Mouse (Mus musculus): ENCODE results near the gene Dnah9. TPM values are rescaled to one million over a fixed set of nuclear protein-coding genes. Genes with fewer than 3 reads are reported as not detected.

The Dnah9 gene
- polyA plus RNA-seq, 1 experiment from 2014 or later: 2.6 TPM

DNA sequence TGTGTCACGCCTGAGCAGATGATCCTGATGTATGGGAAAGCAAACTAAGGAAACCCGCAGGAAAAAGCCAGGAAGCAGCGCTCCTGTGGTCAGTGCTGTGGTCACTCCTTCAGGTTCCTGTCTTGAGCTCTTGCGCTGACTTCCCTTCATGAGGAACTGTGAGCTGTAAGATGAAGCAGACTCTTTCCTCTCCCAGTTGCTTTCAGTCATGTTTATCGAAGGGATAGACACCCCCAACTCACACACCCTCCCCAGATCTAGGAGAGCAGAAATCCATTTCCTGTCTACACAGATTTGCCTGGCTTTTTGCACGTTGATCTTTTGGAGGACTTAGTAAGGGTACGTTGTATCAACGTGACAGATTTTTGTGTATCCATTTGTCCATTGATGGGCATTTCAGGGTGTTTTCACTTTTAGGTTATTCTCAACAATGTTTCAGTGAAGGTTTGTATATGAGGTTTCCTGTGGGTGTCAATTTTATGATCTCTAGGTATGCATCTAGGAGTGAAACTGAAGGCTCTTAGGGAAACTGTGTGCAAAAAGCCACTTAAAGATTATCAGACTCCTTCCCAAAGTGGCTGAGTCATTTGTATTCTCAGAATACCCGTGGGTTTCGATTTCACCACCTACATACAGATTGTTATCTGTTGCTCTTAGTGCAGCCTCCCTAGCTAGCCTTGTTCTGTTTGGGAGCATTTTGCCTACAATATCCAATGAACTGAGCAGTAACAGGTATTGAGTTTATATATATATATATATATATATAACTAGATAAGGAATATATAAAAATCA, 373.7 kb downstream of the Dnah9 start:
- no peaks in the 10 kb centered on the region for H3K4me1 ChIP-seq (ENCODE audit: control insufficient read depth, insufficient read depth, low read length)
- ATAC-seq: no peak

GRCm38 (mm10) chr11:65788154-65788553, 380.2 kb downstream of the Dnah9 start, which contains the start of gene Map2k4:
Gene Map2k4, minus strand, starts transcription at chr11:65788297.
- Histone ChIP-seq H3K27me3 (ENCODE audit: control insufficient read depth, insufficient read depth, low read depth, low read length) (no peaks in the 10 kb centered on the region), H3K27ac (ENCODE audit: low read length) (peak within 1 kb of the TSS; percentile 92), H3K36me3 (ENCODE audit: control insufficient read depth, insufficient read depth, low read length) (no peaks in the 10 kb centered on the region), H3K9me3 (replicated peaks; ENCODE audit: control insufficient read depth, low read length, poor library complexity, severe bottlenecking) (no peaks in the 10 kb centered on the region), H3K9ac (ENCODE audit: low read depth, low read length) (peak within 1 kb of the TSS; percentile 99), H3K4me3 (ENCODE audit: low read depth, low read length) (peak within 1 kb of the TSS; percentile 98), H3K4me2 (ENCODE audit: low read length) (peak within 1 kb of the TSS; percentile 90), H3K4me1 (ENCODE audit: control insufficient read depth, insufficient read depth, low read length) (peaks cover 13% of the 10 kb centered on the region)
- 3% methylated on average over 34 of the region's 36 CpGs for WGBS
- ATAC-seq: peak; percentile 99

More for the DNA sequence above, 373.7 kb downstream of the Dnah9 start:
- Histone ChIP-seq H3K9ac (ENCODE audit: low read depth, low read length) (no peak overlapping the region), H3K36me3 (ENCODE audit: control insufficient read depth, insufficient read depth, low read length) (no peaks in the 10 kb centered on the region), H3K27ac (ENCODE audit: low read length) (no peak overlapping the region), H3K9me3 (replicated peaks; ENCODE audit: control insufficient read depth, low read length, poor library complexity, severe bottlenecking) (no peaks in the 10 kb centered on the region), H3K4me3 (ENCODE audit: low read depth, low read length) (no peak overlapping the region), H3K27me3 (ENCODE audit: control insufficient read depth, insufficient read depth, low read depth, low read length) (no peaks in the 10 kb centered on the region), H3K4me2 (ENCODE audit: low read length) (no peak overlapping the region)
- 83% methylated on average over 10 of the region's 10 CpGs for whole genome bisulfite sequencing

- Histone ChIP-seq H3K9ac (ENCODE audit: low read depth, low read length) (peak overlapping the region; percentile 99), H3K27me3 (ENCODE audit: control insufficient read depth, insufficient read depth, low read depth, low read length) (no peaks in the 10 kb centered on the region), H3K4me1 (ENCODE audit: control insufficient read depth, insufficient read depth, low read length) (peaks cover 13% of the 10 kb centered on the region), H3K4me2 (ENCODE audit: low read length) (peak overlapping the region; percentile 90), H3K4me3 (ENCODE audit: low read depth, low read length) (peak overlapping the region; percentile 98), H3K27ac (ENCODE audit: low read length) (peak overlapping the region; percentile 92), H3K36me3 (ENCODE audit: control insufficient read depth, insufficient read depth, low read length) (no peaks in the 10 kb centered on the region), H3K9me3 (replicated peaks; ENCODE audit: control insufficient read depth, low read length, poor library complexity, severe bottlenecking) (no peaks in the 10 kb centered on the region)
- WGBS: under 1% methylated on average over 61 of the region's 71 CpGs
- peak; percentile 89 for ATAC-seq
These were observed 380.8 kb downstream of the Dnah9 start for GRCm38 (mm10) chr11:65787421-65788151.

- Histone ChIP-seq H3K27ac (ENCODE audit: low read length) (no peak overlapping the region), H3K9ac (ENCODE audit: low read depth, low read length) (no peak overlapping the region), H3K27me3 (ENCODE audit: control insufficient read depth, insufficient read depth, low read depth, low read length) (no peaks in the 10 kb centered on the region), H3K4me1 (ENCODE audit: control insufficient read depth, insufficient read depth, low read length) (peaks cover 13% of the 10 kb centered on the region), H3K36me3 (ENCODE audit: control insufficient read depth, insufficient read depth, low read length) (no peaks in the 10 kb centered on the region), H3K4me2 (ENCODE audit: low read length) (peak overlapping the region; percentile 90), H3K9me3 (replicated peaks; ENCODE audit: control insufficient read depth, low read length, poor library complexity, severe bottlenecking) (no peaks in the 10 kb centered on the region), H3K4me3 (ENCODE audit: low read depth, low read length) (peak overlapping the region; percentile 7; the same call in 1 of the 2 replicates)
- 91% methylated on average over 2 of the region's 2 CpGs for WGBS
- no peak for ATAC-seq
These were observed 382.2 kb downstream of the Dnah9 start for GRCm38 (mm10) chr11:65786160-65786559.

GRCm38 (mm10) chr11:65781596-65781995, 386.8 kb downstream of the Dnah9 start:
- no peak overlapping the region for H3K9ac ChIP-seq (ENCODE audit: low read depth, low read length)
- H3K4me3 ChIP-seq (ENCODE audit: low read depth, low read length): no peak overlapping the region
- H3K9me3 ChIP-seq (replicated peaks; ENCODE audit: control insufficient read depth, low read length, poor library complexity, severe bottlenecking): no peaks in the 10 kb centered on the region
- no peaks in the 10 kb centered on the region for H3K27me3 ChIP-seq (ENCODE audit: control insufficient read depth, insufficient read depth, low read depth, low read length)
- no peak for ATAC-seq
- no peak overlapping the region for H3K4me2 ChIP-seq (ENCODE audit: low read length)
- H3K27ac ChIP-seq (ENCODE audit: low read length): no peak overlapping the region
- WGBS: 82% methylated on average over 3 of the region's 3 CpGs
- H3K36me3 ChIP-seq (ENCODE audit: control insufficient read depth, insufficient read depth, low read length): peaks cover 8% of the 10 kb centered on the region
- H3K4me1 ChIP-seq (ENCODE audit: control insufficient read depth, insufficient read depth, low read length): peaks cover 8% of the 10 kb centered on the region
